Mouse (Mus musculus) embryonic fibroblast, embryonic 13.5 days (primary cell): ENCODE results near the gene Slc9a9.

Experiments used
- CTCF ChIP-seq: IDR thresholded peaks from 2 replicates; pipeline ENCODE4 v1.5.1; 2011; ENCODE audit warnings: mild to moderate bottlenecking, control low read depth, low read length, moderate library complexity, borderline replicate concordance; ENCODE audit not compliant: insufficient read depth
- POLR2A ChIP-seq: IDR thresholded peaks from 2 replicates; pipeline ENCODE4 v1.6.1; 2011; ENCODE audit warnings: low read depth, mild to moderate bottlenecking, control low read depth, low read length, moderate library complexity

GRCm38 (mm10) chr9:95239900-95240299 is 570.2 kb downstream of the Slc9a9 start:
- TF ChIP-seq POLR2A (no peak), CTCF (no peak)
